Mouse (Mus musculus): ENCODE results near the gene Tubb2b. TPM values are rescaled to one million over a fixed set of nuclear protein-coding genes. Genes with fewer than 3 reads are reported as not detected.
"Not testable (repeated sequence)": the region's sequence is repeated elsewhere in the genome, so short reads cannot be mapped to it uniquely, and the experiment has no call there.

Gene Tubb2b
- polyA plus RNA-seq, 1 experiment from 2014 or later = 1.4 TPM

- Histone ChIP-seq H3K27ac (replicated peaks) (no peak overlapping the region), H3K9ac (no peak overlapping the region), H3K4me3 (replicated peaks) (no peak overlapping the region), H3K27me3 (no peaks in the 10 kb centered on the region), H3K4me2 (no peak overlapping the region), H3K4me1 (replicated peaks) (peaks cover 10% of the 10 kb centered on the region), H3K9me3 (replicated peaks) (no peaks in the 10 kb centered on the region), H3K36me3 (replicated peaks) (no peaks in the 10 kb centered on the region)
- 57% methylated on average over 2 of the region's 2 CpGs for WGBS (ENCODE audit: insufficient replicate concordance)
- ATAC-seq (ENCODE audit: insufficient read depth) = no peak
Measured at GRCm38 (mm10) chr13:34106256-34106655, 24.0 kb downstream of the Tubb2b start.

GRCm38 (mm10) chr13:34105364-34105763, 24.9 kb downstream of the Tubb2b start:
- Histone ChIP-seq H3K4me3 (replicated peaks) (no peak overlapping the region), H3K4me2 (no peak overlapping the region), H3K27me3 (no peaks in the 10 kb centered on the region), H3K9me3 (replicated peaks) (no peaks in the 10 kb centered on the region), H3K36me3 (replicated peaks) (no peaks in the 10 kb centered on the region), H3K4me1 (replicated peaks) (peaks cover 17% of the 10 kb centered on the region), H3K27ac (replicated peaks) (no peak overlapping the region), H3K9ac (no peak overlapping the region)
- WGBS (ENCODE audit: insufficient replicate concordance) = 54% methylated on average over 1 of the region's 1 CpGs
- no peak for ATAC-seq (ENCODE audit: insufficient read depth)

GRCm38 (mm10) chr13:34101908-34102307, 28.4 kb downstream of the Tubb2b start:
- Histone ChIP-seq H3K4me2 (peak overlapping the region; percentile 52; the same call in 1 of the 2 replicates), H3K4me1 (replicated peaks) (peaks cover 22% of the 10 kb centered on the region), H3K27ac (replicated peaks) (peak overlapping the region; percentile 80; the same call in 1 of the 2 replicates), H3K9ac (no peak overlapping the region), H3K27me3 (no peaks in the 10 kb centered on the region), H3K36me3 (replicated peaks) (no peaks in the 10 kb centered on the region), H3K9me3 (replicated peaks) (no peaks in the 10 kb centered on the region), H3K4me3 (replicated peaks) (no peak overlapping the region)
- no peak for ATAC-seq (ENCODE audit: insufficient read depth)
- 34% methylated on average over 9 of the region's 9 CpGs for WGBS (ENCODE audit: insufficient replicate concordance)

GRCm38 (mm10) chr13:34101247-34101646, 29.0 kb downstream of the Tubb2b start:
- H3K27ac ChIP-seq (replicated peaks) = peak overlapping the region; percentile 80
- WGBS (ENCODE audit: insufficient replicate concordance) = 83% methylated on average over 10 of the region's 10 CpGs
- H3K36me3 ChIP-seq (replicated peaks) = no peaks in the 10 kb centered on the region
- no peak overlapping the region for H3K9ac ChIP-seq
- H3K4me1 ChIP-seq (replicated peaks) = peaks cover 22% of the 10 kb centered on the region
- peak overlapping the region; percentile 52 for H3K4me2 ChIP-seq
- no peaks in the 10 kb centered on the region for H3K27me3 ChIP-seq
- ATAC-seq (ENCODE audit: insufficient read depth) = peak; percentile 74
- peak overlapping the region; percentile 19; the same call in 1 of the 2 replicates for H3K4me3 ChIP-seq (replicated peaks)
- no peaks in the 10 kb centered on the region for H3K9me3 ChIP-seq (replicated peaks)

GRCm38 (mm10) chr13:34100733-34101132, 29.5 kb downstream of the Tubb2b start:
- WGBS (ENCODE audit: insufficient replicate concordance) = 9% methylated on average over 3 of the region's 3 CpGs
- H3K36me3 ChIP-seq (replicated peaks) = no peaks in the 10 kb centered on the region
- H3K4me3 ChIP-seq (replicated peaks) = peak overlapping the region; percentile 19; the same call in 1 of the 2 replicates
- peak overlapping the region; percentile 52 for H3K4me2 ChIP-seq
- peak overlapping the region; percentile 80 for H3K27ac ChIP-seq (replicated peaks)
- peak; percentile 88 for ATAC-seq (ENCODE audit: insufficient read depth)
- H3K9ac ChIP-seq = peak overlapping the region; percentile 39; the same call in 1 of the 2 replicates
- H3K27me3 ChIP-seq = no peaks in the 10 kb centered on the region
- no peaks in the 10 kb centered on the region for H3K9me3 ChIP-seq (replicated peaks)
- H3K4me1 ChIP-seq (replicated peaks) = peaks cover 22% of the 10 kb centered on the region

GRCm38 (mm10) chr13:34097086-34097485, 33.2 kb downstream of the Tubb2b start:
- Histone ChIP-seq H3K27ac (replicated peaks) (no peak overlapping the region), H3K9me3 (replicated peaks) (no peaks in the 10 kb centered on the region), H3K9ac (no peak overlapping the region), H3K4me3 (replicated peaks) (no peak overlapping the region), H3K27me3 (no peaks in the 10 kb centered on the region), H3K4me1 (replicated peaks) (peaks cover 21% of the 10 kb centered on the region), H3K36me3 (replicated peaks) (no peaks in the 10 kb centered on the region), H3K4me2 (no peak overlapping the region)
- WGBS (ENCODE audit: insufficient replicate concordance) = 69% methylated on average over 3 of the region's 3 CpGs
- ATAC-seq (ENCODE audit: insufficient read depth) = no peak

GRCm38 (mm10) chr13:34096455-34096854, 33.8 kb downstream of the Tubb2b start:
- no peaks in the 10 kb centered on the region for H3K9me3 ChIP-seq (replicated peaks)
- H3K36me3 ChIP-seq (replicated peaks) = no peaks in the 10 kb centered on the region
- no peak overlapping the region for H3K4me3 ChIP-seq (replicated peaks)
- no peaks in the 10 kb centered on the region for H3K27me3 ChIP-seq
- H3K9ac ChIP-seq = no peak overlapping the region
- H3K4me2 ChIP-seq = no peak overlapping the region
- peaks cover 14% of the 10 kb centered on the region for H3K4me1 ChIP-seq (replicated peaks)
- no peak overlapping the region for H3K27ac ChIP-seq (replicated peaks)
- 54% methylated on average over 4 of the region's 4 CpGs for WGBS (ENCODE audit: insufficient replicate concordance)
- no peak for ATAC-seq (ENCODE audit: insufficient read depth)

GRCm38 (mm10) chr13:34095542-34096435, 34.5 kb downstream of the Tubb2b start:
- Histone ChIP-seq H3K27me3 (no peaks in the 10 kb centered on the region), H3K9ac (no peak overlapping the region), H3K4me3 (replicated peaks) (no peak overlapping the region), H3K4me1 (replicated peaks) (peaks cover 9% of the 10 kb centered on the region), H3K27ac (replicated peaks) (no peak overlapping the region), H3K9me3 (replicated peaks) (no peaks in the 10 kb centered on the region), H3K36me3 (replicated peaks) (no peaks in the 10 kb centered on the region), H3K4me2 (no peak overlapping the region)
- ATAC-seq (ENCODE audit: insufficient read depth) = no peak
- WGBS (ENCODE audit: insufficient replicate concordance) = 40% methylated on average over 7 of the region's 7 CpGs

- H3K9ac ChIP-seq = no peak overlapping the region
Measured at GRCm38 (mm10) chr13:34089358-34089757, 40.9 kb downstream of the Tubb2b start.

GRCm38 (mm10) chr13:34088871-34089288, 41.4 kb downstream of the Tubb2b start:
- Histone ChIP-seq H3K9ac (no peak overlapping the region), H3K27ac (replicated peaks) (no peak overlapping the region), H3K36me3 (replicated peaks) (no peaks in the 10 kb centered on the region), H3K4me2 (no peak overlapping the region; the same call in 1 of the 2 replicates), H3K9me3 (replicated peaks) (no peaks in the 10 kb centered on the region), H3K4me1 (replicated peaks) (no peaks in the 10 kb centered on the region), H3K4me3 (replicated peaks) (no peak overlapping the region), H3K27me3 (no peaks in the 10 kb centered on the region)
- ATAC-seq (ENCODE audit: insufficient read depth) = no peak
- WGBS (ENCODE audit: insufficient replicate concordance) = 34% methylated on average over 7 of the region's 7 CpGs

More at GRCm38 (mm10) chr13:34089358-34089757, 40.9 kb downstream of the Tubb2b start:
- H3K36me3 ChIP-seq (replicated peaks) = no peaks in the 10 kb centered on the region
- no peak overlapping the region for H3K27ac ChIP-seq (replicated peaks)
- no peaks in the 10 kb centered on the region for H3K27me3 ChIP-seq
- H3K9me3 ChIP-seq (replicated peaks) = no peaks in the 10 kb centered on the region
- ATAC-seq (ENCODE audit: insufficient read depth) = no peak
- no peak overlapping the region for H3K4me3 ChIP-seq (replicated peaks)
- H3K4me2 ChIP-seq = no peak overlapping the region; the same call in 1 of the 2 replicates
- 9% methylated on average over 3 of the region's 3 CpGs for WGBS (ENCODE audit: insufficient replicate concordance)
- H3K4me1 ChIP-seq (replicated peaks) = no peaks in the 10 kb centered on the region

GRCm38 (mm10) chr13:34088201-34088649, 42.0 kb downstream of the Tubb2b start:
- H3K9ac ChIP-seq; H3K36me3 ChIP-seq (replicated peaks); H3K4me1 ChIP-seq (replicated peaks); H3K27ac ChIP-seq (replicated peaks); H3K9me3 ChIP-seq (replicated peaks); H3K4me2 ChIP-seq; H3K4me3 ChIP-seq (replicated peaks); ATAC-seq (ENCODE audit: insufficient read depth); H3K27me3 ChIP-seq: not testable (repeated sequence)
- WGBS (ENCODE audit: insufficient replicate concordance) = 33% methylated on average over 5 of the region's 5 CpGs
